Mouse (Mus musculus) forebrain, embryonic 11.5 days (tissue): ENCODE results near the gene Kank1. TPM values are rescaled to one million over a fixed set of nuclear protein-coding genes. Genes with fewer than 3 reads are reported as not detected.
"Not testable (repeated sequence)": the region's sequence is repeated elsewhere in the genome, so short reads cannot be mapped to it uniquely, and the experiment has no call there.

ENCODE experiments used
- ATAC-seq: fragments of 200-750 bp; cut with Nextera tagmentation; replicated peaks from 2 replicates; pipeline ENCODE4 v1.8.0; 2017; ENCODE audit warnings: moderate TSS enrichment; ENCODE audit not compliant: low FRiP score
- DNase-seq: peaks from one replicate; pipeline ENCODE4 v3.0.0-alpha.2; 2017; ENCODE audit warnings: low spot score
- H3K27ac ChIP-seq: fragments of 300-500 bp; sonication (generic); 2 replicates; pipeline ENCODE4 v1.5.1; 2014; ENCODE audit warnings: low read depth, low read length
- H3K27me3 ChIP-seq: fragments of 300-500 bp; sonication (generic); 2 replicates; pipeline ENCODE4 v1.6.1; 2014; ENCODE audit warnings: mild to moderate bottlenecking, low read length, mixed read lengths; ENCODE audit not compliant: control insufficient read depth, insufficient read depth
- H3K36me3 ChIP-seq: fragments of 300-500 bp; sonication (generic); 2 replicates; pipeline ENCODE4 v1.6.1; 2014; ENCODE audit warnings: mild to moderate bottlenecking, low read length, moderate library complexity, mixed read lengths; ENCODE audit not compliant: control insufficient read depth, insufficient read depth
- H3K4me1 ChIP-seq: fragments of 300-500 bp; sonication (generic); replicated peaks from 2 replicates; pipeline ENCODE4 v1.6.1; 2014; ENCODE audit warnings: low read length, mixed read lengths; ENCODE audit not compliant: control insufficient read depth, insufficient read depth
- H3K4me2 ChIP-seq: fragments of 300-500 bp; sonication (generic); 2 replicates; pipeline ENCODE4 v1.6.1; 2014; ENCODE audit warnings: low read depth, mild to moderate bottlenecking, low read length, moderate library complexity, mixed read lengths; ENCODE audit not compliant: severe bottlenecking
- H3K4me3 ChIP-seq: fragments of 300-500 bp; sonication (generic); 2 replicates; pipeline ENCODE4 v1.5.1; 2014; ENCODE audit warnings: low read depth, low read length
- H3K9ac ChIP-seq: fragments of 300-500 bp; sonication (generic); 2 replicates; pipeline ENCODE4 v1.6.1; 2014; ENCODE audit warnings: low read length
- H3K9me3 ChIP-seq: fragments of 300-500 bp; sonication (generic); 2 replicates; pipeline ENCODE4 v1.6.1; 2016; ENCODE audit warnings: low read length, mixed read lengths; ENCODE audit not compliant: control insufficient read depth
- WGBS: fragments of 180-500 bp; shearing (Covaris S2); extraction: QIAGEN DNeasy Blood & Tissue Kit; methylation state at CpG from one replicate; pipeline ENCODE4 v1.1.7; 2014; 5-methylcytosine and 5-hydroxymethylcytosine counted together
- polyA plus RNA-seq: library from polyadenylated mRNA; unstranded; fragments of >200 nt; fragmentation: Nextera tagmentation; extraction: Ambion mirVana; gene quantifications from 2 replicates; pipeline ENCODE4 v1.2.1, GENCODE M21; 2014

The Kank1 gene
- polyA plus RNA-seq, 1 experiment from 2014 or later = 15.3 TPM

- DNase-seq (no peak), ATAC-seq (no peak)
- no peaks in the 10 kb centered on the region for H3K36me3 ChIP-seq
- no peaks in the 10 kb centered on the region for H3K9me3 ChIP-seq
- H3K9ac ChIP-seq = no peak overlapping the region
- H3K4me1 ChIP-seq = no peaks in the 10 kb centered on the region
- no peak overlapping the region for H3K27ac ChIP-seq
- no peak overlapping the region for H3K4me3 ChIP-seq
- whole genome bisulfite sequencing = 68% methylated on average over 8 of the region's 8 CpGs
- H3K4me2 ChIP-seq = no peak overlapping the region
- H3K27me3 ChIP-seq = no peaks in the 10 kb centered on the region
These were observed 209.1 kb downstream of the Kank1 start for GRCm38 (mm10) chr19:25445842-25446241.

GRCm38 (mm10) chr19:25446683-25447082 lies 209.9 kb downstream of the Kank1 start:
- Histone ChIP-seq H3K4me1 (no peaks in the 10 kb centered on the region), H3K36me3 (no peaks in the 10 kb centered on the region), H3K27me3 (no peaks in the 10 kb centered on the region), H3K4me3 (no peak overlapping the region), H3K9ac (no peak overlapping the region), H3K4me2 (no peak overlapping the region), H3K9me3 (no peaks in the 10 kb centered on the region), H3K27ac (no peak overlapping the region)
- WGBS = 78% methylated on average over 2 of the region's 2 CpGs
- ATAC-seq (no peak), DNase-seq (no peak)

- Histone ChIP-seq H3K4me3 (no peak overlapping the region), H3K9me3 (no peaks in the 10 kb centered on the region), H3K4me1 (no peaks in the 10 kb centered on the region), H3K4me2 (no peak overlapping the region), H3K27ac (no peak overlapping the region), H3K36me3 (no peaks in the 10 kb centered on the region), H3K27me3 (no peaks in the 10 kb centered on the region), H3K9ac (no peak overlapping the region)
- DNase-seq (no peak), ATAC-seq (no peak)
- 74% methylated on average over 5 of the region's 5 CpGs for whole genome bisulfite sequencing
These were observed 210.6 kb downstream of the Kank1 start for GRCm38 (mm10) chr19:25447373-25447772.

- Histone ChIP-seq H3K4me1 (no peaks in the 10 kb centered on the region), H3K9me3 (no peaks in the 10 kb centered on the region), H3K9ac (no peak overlapping the region), H3K4me3 (no peak overlapping the region), H3K36me3 (no peaks in the 10 kb centered on the region), H3K27me3 (no peaks in the 10 kb centered on the region), H3K27ac (no peak overlapping the region), H3K4me2 (no peak overlapping the region)
- ATAC-seq (peak; percentile 51; the same call in 1 of the 2 replicates), DNase-seq (peak; percentile 78)
- 48% methylated on average over 11 of the region's 11 CpGs for WGBS
These were observed 214.3 kb downstream of the Kank1 start for GRCm38 (mm10) chr19:25450869-25451629.

- H3K4me3 ChIP-seq = no peak overlapping the region
- ATAC-seq = no peak
- H3K4me1 ChIP-seq = no peaks in the 10 kb centered on the region
- DNase-seq = no peak
- H3K9ac ChIP-seq = no peak overlapping the region
- no peaks in the 10 kb centered on the region for H3K27me3 ChIP-seq
- H3K9me3 ChIP-seq = no peaks in the 10 kb centered on the region
- no peaks in the 10 kb centered on the region for H3K36me3 ChIP-seq
- H3K4me2 ChIP-seq = no peak overlapping the region
- WGBS = 83% methylated on average over 5 of the region's 5 CpGs
- no peak overlapping the region for H3K27ac ChIP-seq
These were observed 216.4 kb downstream of the Kank1 start for GRCm38 (mm10) chr19:25453146-25453545.

- Histone ChIP-seq H3K4me2 (no peak overlapping the region), H3K36me3 (no peaks in the 10 kb centered on the region), H3K9me3 (no peaks in the 10 kb centered on the region), H3K27ac (no peak overlapping the region), H3K9ac (no peak overlapping the region), H3K4me1 (no peaks in the 10 kb centered on the region), H3K4me3 (no peak overlapping the region), H3K27me3 (no peaks in the 10 kb centered on the region)
- no peak for DNase-seq
- ATAC-seq = no peak
- WGBS = 94% methylated on average over 8 of the region's 8 CpGs
These were observed 224.0 kb downstream of the Kank1 start for GRCm38 (mm10) chr19:25460760-25461159.

GRCm38 (mm10) chr19:25461553-25462320 lies 225.0 kb downstream of the Kank1 start:
- Histone ChIP-seq H3K9me3 (no peaks in the 10 kb centered on the region), H3K4me3 (no peak overlapping the region), H3K4me1 (no peaks in the 10 kb centered on the region), H3K36me3 (no peaks in the 10 kb centered on the region), H3K9ac (no peak overlapping the region), H3K27ac (no peak overlapping the region), H3K4me2 (no peak overlapping the region), H3K27me3 (no peaks in the 10 kb centered on the region)
- 65% methylated on average over 20 of the region's 20 CpGs for WGBS
- ATAC-seq = 0 out of 2 replicates have a peak, but pooled peaks have one; percentile 5
- no peak for DNase-seq

GRCm38 (mm10) chr19:25475806-25476205 lies 239.0 kb downstream of the Kank1 start:
- not testable (repeated sequence) for H3K9ac ChIP-seq, H3K4me3 ChIP-seq, H3K27me3 ChIP-seq, H3K9me3 ChIP-seq, DNase-seq, H3K36me3 ChIP-seq, H3K4me2 ChIP-seq, H3K4me1 ChIP-seq, H3K27ac ChIP-seq, ATAC-seq
- 70% methylated on average over 4 of the region's 4 CpGs for WGBS
